Mouse (Mus musculus) limb, embryonic 14.5 days (tissue): ENCODE measurements around the gene Lrig1. TPM values are rescaled to one million over a fixed set of nuclear protein-coding genes. Genes with fewer than 3 reads are reported as not detected.
A peak's percentile ranks its signal among the peaks of the same experiment; 100 is the strongest.

Source experiments
- ATAC-seq: fragments of 200-750 bp; cut with Nextera tagmentation; 2 replicates; pipeline ENCODE4 v1.8.0; 2017; ENCODE audit warnings: low read depth, moderate number of reproducible peaks, moderate TSS enrichment; ENCODE audit not compliant: low FRiP score
- DNase-seq: peaks from one replicate; pipeline ENCODE4 v3.0.0-alpha.2; 2015; ENCODE audit warnings: low spot score
- H3K27ac ChIP-seq: fragments of 300-500 bp; sonication (generic); replicated peaks from 2 replicates; pipeline ENCODE4 v1.5.1; 2014; ENCODE audit warnings: low read depth, mild to moderate bottlenecking, low read length, moderate library complexity, mixed read lengths
- H3K27me3 ChIP-seq: fragments of 300-500 bp; sonication (generic); 2 replicates; pipeline ENCODE4 v1.6.1; 2014; ENCODE audit warnings: low read length, mixed read lengths; ENCODE audit not compliant: control insufficient read depth, insufficient read depth
- H3K36me3 ChIP-seq: fragments of 300-500 bp; sonication (generic); 2 replicates; pipeline ENCODE4 v1.6.1; 2014; ENCODE audit warnings: mild to moderate bottlenecking, low read length, moderate library complexity, mixed read lengths; ENCODE audit not compliant: control insufficient read depth, insufficient read depth
- H3K4me1 ChIP-seq: fragments of 300-500 bp; sonication (generic); 2 replicates; pipeline ENCODE4 v1.6.1; 2014; ENCODE audit warnings: antibody characterized with exemption, low read length, mixed read lengths; ENCODE audit not compliant: control insufficient read depth, insufficient read depth
- H3K4me2 ChIP-seq: fragments of 300-500 bp; sonication (generic); replicated peaks from 2 replicates; pipeline ENCODE4 v1.6.1; 2014; ENCODE audit warnings: low read depth, mild to moderate bottlenecking, low read length, moderate library complexity; ENCODE audit not compliant: severe bottlenecking
- H3K4me3 ChIP-seq: fragments of 300-500 bp; sonication (generic); replicated peaks from 2 replicates; pipeline ENCODE4 v1.5.1; 2014; ENCODE audit warnings: low read length
- H3K9ac ChIP-seq: fragments of 300-500 bp; sonication (generic); 2 replicates; pipeline ENCODE4 v1.6.1; 2014; ENCODE audit warnings: mild to moderate bottlenecking, low read depth, low read length, moderate library complexity; ENCODE audit not compliant: severe bottlenecking
- H3K9me3 ChIP-seq: fragments of 300-500 bp; sonication (generic); 2 replicates; pipeline ENCODE4 v1.6.1; 2016; ENCODE audit warnings: low read length; ENCODE audit not compliant: control insufficient read depth
- POLR2A ChIP-seq: fragments of 200-500 bp; IDR thresholded peaks from 2 replicates; pipeline ENCODE4 v1.8.0; 2012; ENCODE audit warnings: inconsistent platforms, mild to moderate bottlenecking, moderate library complexity, borderline replicate concordance; ENCODE audit not compliant: insufficient read depth, insufficient read length; ENCODE audit errors: extremely low read depth
- WGBS: fragments of 180-500 bp; shearing (Covaris S2); extraction: QIAGEN DNeasy Blood & Tissue Kit; methylation state at CpG from one replicate; pipeline ENCODE4 v1.1.7; 2014; 5-methylcytosine and 5-hydroxymethylcytosine counted together
- polyA plus RNA-seq, 2 experiments: library from polyadenylated mRNA; depleted of rRNA in 1 of 2; stranded (reverse) in 1 of 2; unstranded in 1 of 2; fragments of >200 nt; fragmentation: Nextera tagmentation in 1 of 2; extraction: Ambion mirVana in 1 of 2; gene quantifications; 2 replicates each; pipeline versions ENCODE4 v1.2.1 to v1.2.3; 2012 to 2014

The Lrig1 gene
- polyA plus RNA-seq (2012; rRNA removed) (49.4 and 59.6 TPM in 2 replicates), polyA plus RNA-seq (2014; fragmentation: Nextera tagmentation; extraction: Ambion mirVana) (31.2 and 35.1 TPM in 2 replicates)

DNA sequence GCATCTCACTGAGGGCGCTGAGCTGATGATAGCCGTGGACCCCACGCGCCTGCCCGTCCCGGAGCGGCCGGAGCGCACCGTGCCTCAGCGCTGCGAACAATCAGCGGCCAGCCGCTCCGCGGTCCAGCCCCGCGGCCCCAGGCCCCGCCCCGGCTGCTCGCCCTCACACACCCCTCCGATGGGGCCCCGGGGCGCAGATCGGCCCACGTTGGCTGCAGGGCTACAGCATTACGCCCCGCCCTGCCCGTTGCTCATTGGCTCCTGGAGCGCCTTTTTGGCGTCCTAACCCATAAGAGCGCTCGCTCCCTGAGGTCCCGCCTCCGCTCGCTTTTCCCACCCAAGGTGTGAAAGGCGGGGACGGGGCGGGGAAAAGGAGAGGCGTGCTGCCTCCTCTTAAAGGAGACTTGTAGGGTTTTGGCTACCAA lies at the start of gene Lrig1:
TSS of gene Lrig1 (minus strand) at position 92 of the 425 bp plus-strand sequence.
- DNase-seq (peak; percentile 100), ATAC-seq (peak; percentile 99)
- peak; percentile 78; the same call in 1 of the 2 replicates for TF ChIP-seq POLR2A
- Histone ChIP-seq H3K4me2 (peak within 1 kb of the TSS; percentile 78), H3K9me3 (no peaks in the 10 kb centered on the region), H3K9ac (peak within 1 kb of the TSS; percentile 90), H3K36me3 (no peaks in the 10 kb centered on the region), H3K27me3 (no peaks in the 10 kb centered on the region), H3K4me3 (peak within 1 kb of the TSS; percentile 89), H3K4me1 (peaks cover 43% of the 10 kb centered on the region), H3K27ac (peak within 1 kb of the TSS; percentile 90)
- under 1% methylated on average over 38 of the region's 40 CpGs for WGBS

DNA sequence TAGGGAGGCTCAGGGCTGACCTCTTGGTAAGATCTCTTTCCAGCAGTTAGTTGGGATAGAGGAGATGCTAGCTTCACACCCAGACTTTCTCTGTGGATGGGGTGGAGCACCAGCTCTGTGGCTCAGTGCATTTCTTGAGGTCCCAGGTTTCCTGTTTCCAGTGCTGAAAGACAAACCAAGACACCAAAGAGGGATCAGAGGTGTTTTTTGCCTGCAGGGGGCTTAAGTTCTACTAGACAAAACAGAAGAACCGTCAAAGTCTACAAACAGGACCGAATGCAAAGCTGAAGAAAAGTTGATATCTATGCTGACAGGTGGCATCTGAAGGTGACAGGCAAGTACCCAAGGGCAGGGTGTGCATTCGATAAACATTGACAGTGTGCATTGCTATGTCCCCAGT lies 49.7 kb upstream of the Lrig1 start:
- ATAC-seq, result no peak
- 81% methylated on average over 3 of the region's 3 CpGs for WGBS
- Histone ChIP-seq H3K4me3 (no peak overlapping the region), H3K36me3 (no peaks in the 10 kb centered on the region), H3K27ac (no peak overlapping the region), H3K9me3 (no peaks in the 10 kb centered on the region), H3K9ac (no peak overlapping the region), H3K4me2 (no peak overlapping the region), H3K27me3 (no peaks in the 10 kb centered on the region), H3K4me1 (no peaks in the 10 kb centered on the region)
- DNase-seq, result no peak
- no peak for TF ChIP-seq POLR2A

DNA sequence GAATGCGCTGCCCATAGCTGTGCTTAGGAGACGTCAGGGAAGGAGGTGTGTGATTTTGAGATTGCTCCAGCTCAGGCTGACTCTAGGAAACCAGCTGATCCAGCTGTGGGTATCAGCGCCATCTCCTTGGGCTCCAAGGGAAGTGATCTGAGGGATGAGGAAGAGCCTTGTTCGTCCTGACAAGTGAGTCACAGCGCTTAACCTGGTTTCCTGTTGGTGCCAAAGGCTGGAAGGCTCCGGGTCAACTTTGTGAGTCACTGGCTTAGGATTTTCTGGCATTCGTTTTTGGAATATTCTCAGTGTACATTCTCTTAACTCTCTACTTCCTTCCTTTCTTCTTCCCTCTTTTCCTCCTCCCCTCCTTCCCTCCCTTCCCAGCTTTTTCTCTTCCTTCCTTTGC lies 48.4 kb upstream of the Lrig1 start:
- TF ChIP-seq POLR2A, result no peak
- Histone ChIP-seq H3K9ac (no peak overlapping the region), H3K4me1 (no peaks in the 10 kb centered on the region), H3K9me3 (no peaks in the 10 kb centered on the region), H3K27ac (no peak overlapping the region), H3K4me3 (no peak overlapping the region), H3K27me3 (no peaks in the 10 kb centered on the region), H3K4me2 (no peak overlapping the region), H3K36me3 (no peaks in the 10 kb centered on the region)
- ATAC-seq (no peak), DNase-seq (no peak)
- WGBS, result 65% methylated on average over 7 of the region's 7 CpGs

DNA sequence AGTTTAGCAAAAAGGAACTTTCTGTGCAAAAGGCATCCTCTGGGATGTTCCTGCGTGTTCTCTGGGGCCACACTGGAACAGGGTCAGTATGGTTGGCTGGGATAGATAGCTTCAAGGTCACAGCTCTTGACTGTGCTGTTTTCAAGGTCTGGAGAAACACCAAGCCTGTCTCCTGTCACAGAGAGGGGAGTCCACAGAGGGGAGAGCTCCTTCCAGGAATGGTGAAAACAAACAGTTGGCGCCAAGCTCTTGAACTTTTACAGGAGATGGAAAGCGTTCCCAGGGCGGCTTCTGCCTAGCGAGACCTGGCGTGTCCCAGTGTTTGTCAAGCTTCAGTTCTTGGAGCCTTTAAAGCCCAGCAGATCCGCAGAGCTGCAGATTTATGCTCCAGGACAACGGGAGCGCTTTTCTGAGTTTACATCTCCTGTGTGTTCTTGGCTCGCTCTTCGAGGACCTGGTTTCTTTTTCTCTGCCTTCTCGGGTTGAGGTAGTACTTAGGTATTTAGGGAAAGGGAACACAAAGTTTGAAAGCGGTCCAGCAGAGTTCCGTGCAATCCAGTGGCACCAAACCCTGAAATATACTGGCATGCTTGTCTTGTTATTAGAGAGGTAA lies 40.3 kb upstream of the Lrig1 start:
- DNase-seq, result no peak
- Histone ChIP-seq H3K4me2 (no peak overlapping the region), H3K9me3 (no peaks in the 10 kb centered on the region), H3K27me3 (no peaks in the 10 kb centered on the region), H3K36me3 (no peaks in the 10 kb centered on the region), H3K4me3 (no peak overlapping the region), H3K4me1 (no peaks in the 10 kb centered on the region), H3K9ac (no peak overlapping the region), H3K27ac (no peak overlapping the region)
- ATAC-seq, result no peak
- 70% methylated on average over 14 of the region's 14 CpGs for WGBS
- no peak for TF ChIP-seq POLR2A

DNA sequence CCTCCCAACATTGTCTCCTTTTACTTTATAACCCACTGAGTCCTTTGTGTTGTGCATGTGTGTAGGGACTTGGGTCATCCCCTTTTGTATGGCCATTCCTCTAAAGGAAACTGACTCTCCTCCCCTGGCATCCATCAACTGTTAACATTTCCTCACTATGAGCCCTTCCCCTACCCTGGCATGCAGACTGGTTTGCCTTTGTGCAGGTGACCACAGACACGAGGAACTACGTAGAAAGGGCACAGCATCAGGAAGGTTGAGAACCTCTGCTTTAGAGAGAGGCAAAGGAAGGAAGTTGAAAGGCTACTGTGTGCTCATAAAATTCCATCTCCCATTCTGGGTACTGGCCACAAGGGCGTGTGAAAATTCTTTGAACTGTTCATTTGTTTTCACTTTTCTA lies 38.7 kb upstream of the Lrig1 start:
- WGBS, result 76% methylated on average over 3 of the region's 3 CpGs

More for the DNA sequence above, 38.7 kb upstream of the Lrig1 start:
- Histone ChIP-seq H3K36me3 (no peaks in the 10 kb centered on the region), H3K4me3 (no peak overlapping the region), H3K4me2 (no peak overlapping the region), H3K4me1 (peaks cover 5% of the 10 kb centered on the region; the same call in 1 of the 2 replicates), H3K9ac (no peak overlapping the region), H3K9me3 (no peaks in the 10 kb centered on the region), H3K27ac (no peak overlapping the region), H3K27me3 (no peaks in the 10 kb centered on the region)
- DNase-seq (no peak), ATAC-seq (no peak)
- no peak for TF ChIP-seq POLR2A
